Mouse (Mus musculus) myocyte (in vitro differentiated cells): ENCODE measurements around the gene Sis.

Source experiments
- E2F4 ChIP-seq: IDR thresholded peaks from one replicate; pipeline ENCODE4 v1.6.1; 2011; ENCODE audit warnings: mild to moderate bottlenecking, control low read depth, moderate library complexity; ENCODE audit not compliant: insufficient read depth
- TCF3 ChIP-seq: IDR thresholded peaks from one replicate; pipeline ENCODE4 v1.6.1; 2011; ENCODE audit warnings: low read depth, control low read depth; ENCODE audit not compliant: insufficient read length

DNA sequence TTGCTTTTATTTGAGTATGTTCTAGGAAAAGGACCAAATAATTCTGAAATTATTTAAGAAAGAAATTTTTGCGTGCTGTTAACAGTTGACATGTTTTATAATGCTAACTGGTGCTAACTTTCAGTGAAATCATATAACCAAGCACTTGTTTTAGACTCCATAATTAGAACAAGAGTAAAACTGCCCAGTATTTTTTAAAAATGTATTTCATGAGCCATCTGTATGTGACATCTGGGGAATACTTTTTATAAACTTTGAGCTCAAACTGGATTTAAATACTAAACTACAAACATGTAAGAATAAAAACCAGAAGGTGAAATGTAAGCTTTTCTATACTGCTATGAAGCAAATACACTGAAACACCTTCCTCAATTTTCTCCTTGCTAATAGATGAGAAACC lies 112.3 kb downstream of the Sis start:
- no peak for TF ChIP-seq E2F4
- TF ChIP-seq TCF3: no peak
